Mouse (Mus musculus) CH12.LX (cell line): ENCODE results near the gene Creb3l1.

ENCODE experiments used
- CTCF ChIP-seq, 2 experiments: IDR thresholded peaks in 1 of 2; conservative IDR thresholded peaks in 1 of 2; 2 replicates each; pipeline ENCODE4 v1.5.1; 2011 to 2012; ENCODE audit warnings: low read depth in 2 of 2, low read length in 2 of 2, improper control_type of control experiment in 1 of 2, inconsistent platforms in 1 of 2, mild to moderate bottlenecking in 1 of 2, moderate library complexity in 1 of 2
- EP300 ChIP-seq: IDR thresholded peaks from 2 replicates; pipeline ENCODE4 v1.6.1; 2011; ENCODE audit warnings: low read length, improper control_type of control experiment
- HCFC1 ChIP-seq: IDR thresholded peaks from 2 replicates; pipeline ENCODE4 v1.6.1; 2012; ENCODE audit warnings: low read depth, mild to moderate bottlenecking, inconsistent platforms, low read length, improper control_type of control experiment
- MAFK ChIP-seq: IDR thresholded peaks from 2 replicates; pipeline ENCODE4 v1.6.1; 2011; ENCODE audit warnings: low read length, improper control_type of control experiment; ENCODE audit not compliant: insufficient replicate concordance
- MAX ChIP-seq: IDR thresholded peaks from 2 replicates; pipeline ENCODE4 v1.6.1; 2011; ENCODE audit warnings: low read length, improper control_type of control experiment
- MEF2A ChIP-seq: IDR thresholded peaks from 2 replicates; pipeline ENCODE4 v1.6.1; 2014; ENCODE audit warnings: low read depth, mild to moderate bottlenecking, inconsistent platforms, low read length, improper control_type of control experiment, borderline replicate concordance
- NELFE ChIP-seq: IDR thresholded peaks from 2 replicates; pipeline ENCODE4 v1.6.1; 2011; ENCODE audit warnings: low read depth, low read length, improper control_type of control experiment
- POLR2A ChIP-seq: IDR thresholded peaks from 2 replicates; pipeline ENCODE4 v1.6.1; 2011; ENCODE audit warnings: low read depth, mild to moderate bottlenecking, improper control_type of control experiment, low read length
- SIN3A ChIP-seq: IDR thresholded peaks from 2 replicates; pipeline ENCODE4 v1.6.1; 2012; ENCODE audit warnings: low read length, improper control_type of control experiment, inconsistent platforms
- ZKSCAN1 ChIP-seq: IDR thresholded peaks from 2 replicates; pipeline ENCODE4 v1.6.1; 2012; ENCODE audit warnings: low read depth, inconsistent platforms, low read length, improper control_type of control experiment, borderline replicate concordance

DNA sequence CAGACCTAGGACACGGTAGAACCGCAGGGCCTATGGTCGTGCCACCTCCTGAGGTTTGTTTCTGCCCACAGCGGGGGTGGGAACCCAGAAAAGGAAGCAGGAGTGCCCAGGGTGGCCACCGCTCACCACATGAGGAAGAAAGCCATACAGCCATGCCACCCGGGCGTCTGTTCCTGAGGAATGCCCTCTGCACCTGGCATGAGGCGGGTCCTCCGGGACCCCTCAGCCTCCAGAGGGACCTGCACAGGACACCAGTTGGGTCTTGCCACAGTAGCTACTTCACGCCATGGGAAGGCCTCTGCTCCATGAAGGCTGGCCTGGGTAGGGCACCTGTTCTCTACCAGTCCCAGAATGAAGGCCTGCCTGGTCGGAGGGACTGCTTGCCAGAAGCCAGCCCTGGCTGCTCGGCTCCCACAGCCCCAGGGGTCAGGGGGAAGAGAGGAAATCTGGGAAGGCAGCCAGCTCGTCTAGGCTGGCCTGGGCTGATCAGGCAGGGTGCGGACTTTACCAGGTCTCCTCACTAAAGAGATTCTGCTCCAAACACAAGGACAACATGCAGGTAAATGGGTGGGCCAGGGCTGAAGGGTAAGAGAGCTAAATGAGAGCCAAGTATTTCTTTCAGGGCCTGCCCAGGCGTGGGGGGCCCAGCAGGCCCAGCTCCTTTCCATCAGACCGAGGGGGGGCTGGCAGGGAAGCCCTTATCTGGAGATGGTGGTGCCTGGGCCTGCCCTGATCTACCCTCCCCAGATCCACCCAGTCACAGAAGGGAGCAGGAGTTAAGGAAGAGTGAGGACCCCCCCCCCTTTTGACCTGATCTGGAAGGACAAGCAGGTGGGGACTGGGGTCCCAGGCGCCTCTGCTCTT lies 74.7 kb downstream of the Creb3l1 start:
- no peak for TF ChIP-seq MAFK
- no peak for TF ChIP-seq POLR2A
- no peak for TF ChIP-seq EP300
- no peak for TF ChIP-seq CTCF (conservative IDR thresholded peaks at IDR 0.05 in 1 of 2, IDR thresholded peaks at IDR 0.05 in 1 of 2; ENCODE audit: low read depth in 2 of 2, low read length in 2 of 2)
- TF ChIP-seq SIN3A, result no peak
- no peak for TF ChIP-seq NELFE
- TF ChIP-seq MAX, result no peak
- TF ChIP-seq ZKSCAN1, result no peak
- TF ChIP-seq MEF2A, result no peak
- no peak for TF ChIP-seq HCFC1
